Mouse (Mus musculus) kidney, adult 2 months (tissue): ENCODE results near the gene Bcl7c.

Source experiments
- CTCF ChIP-seq: fragments of 200-500 bp; conservative IDR thresholded peaks from 2 replicates; pipeline ENCODE4 v1.5.1; 2011; ENCODE audit warnings: low read depth, mild to moderate bottlenecking, control low read depth, low read length, moderate library complexity, mixed read lengths; ENCODE audit not compliant: insufficient read depth, insufficient read length
- POLR2A ChIP-seq: fragments of 200-500 bp; IDR thresholded peaks from one replicate; pipeline ENCODE4 v1.6.1; 2011; ENCODE audit warnings: low read depth, low read length, control low read depth

GRCm38 (mm10) chr7:127675391-127675811 lies 33.3 kb downstream of the Bcl7c start:
- TF ChIP-seq CTCF (no peak), POLR2A (no peak)
